Mouse (Mus musculus): ENCODE measurements around the gene Aldh16a1.
A peak's percentile ranks its signal among the peaks of the same experiment; 100 is the strongest.

The Aldh16a1 gene

GRCm38 (mm10) chr7:45091001-45091990, 63.1 kb downstream of the Aldh16a1 start:
- DNase-seq (ENCODE audit: low spot score) = peak; percentile 21

Data from T-cell, adult 2 months (primary cell).